Mouse (Mus musculus): ENCODE measurements around the gene Blzf1.

The Blzf1 gene

GRCm38 (mm10) chr1:164315266-164315665 is 8.0 kb upstream of the Blzf1 start:
- POLR2A ChIA-PET: interaction anchor here (0.5 to 2.0 kb wide), 11 partner anchors 8 to 538 kb away, joined by 3 to 6 read pairs (median 4); partner anchors contain the start of genes Atp1b1 (in 1 of the 4), BC055324 (in 1 of the 4), Blzf1 (in 1 of the 4) and Mettl18 (in 1 of the 4)
- CTCF ChIA-PET: interaction anchor here (0.5 to 2.6 kb wide), 19 partner anchors 9 to 1165 kb away, joined by 3 to 22 read pairs (median 3); partner anchors contain the start of genes F5 (in 1 of the 4) and Slc19a2 (in 1 of the 4)

GRCm38 (mm10) chr1:164314085-164314484 is 6.8 kb upstream of the Blzf1 start:
- CTCF ChIA-PET: interaction anchor here in 1 of 4 experiments (1.6 kb wide), 1 partner anchor 11 kb away, joined by 3 read pairs; no protein-coding TSS in a partner anchor
- POLR2A ChIA-PET: interaction anchor here in 2 of 4 experiments (0.6 to 2.5 kb wide), 4 partner anchors 11 to 167 kb away, joined by 3 to 5 read pairs (median 4); no protein-coding TSS in a partner anchor

GRCm38 (mm10) chr1:164307922-164308321 is 633 bp upstream of the Blzf1 start:
- ChIA-PET POLR2A (interaction anchor here (0.7 to 1.9 kb wide), 33 partner anchors 8 to 1326 kb away, joined by 3 to 13 read pairs (median 3); partner anchors contain the start of genes BC055324 (in 2 of the 4), Mettl18 (in 2 of the 4), Slc19a2 (in 2 of the 4) and Atp1b1 (in 1 of the 4)), CTCF (interaction anchor here in 3 of 4 experiments (0.6 to 1.9 kb wide), 4 partner anchors 8 to 1346 kb away, joined by 3 to 10 read pairs (median 5); no protein-coding TSS in a partner anchor)

GRCm38 (mm10) chr1:164303821-164304220 is 3.5 kb downstream of the Blzf1 start, which contains the start of gene Nme7:
Gene Nme7 (plus strand): TSS chr1:164304121.
- ChIA-PET POLR2A (interaction anchor here in 1 of 4 experiments (1.4 kb wide), 2 partner anchors 11 to 12 kb away, joined by 3 to 5 read pairs; no protein-coding TSS in a partner anchor), CTCF (no interaction called here)

GRCm38 (mm10) chr1:164301949-164302348 is 5.3 kb downstream of the Blzf1 start:
- ChIA-PET CTCF (interaction anchor here in 1 of 4 experiments (1.2 kb wide), 1 partner anchor 15 kb away, joined by 3 read pairs; no protein-coding TSS in a partner anchor), POLR2A (interaction anchor here in 1 of 4 experiments (0.7 to 1.2 kb wide), 2 partner anchors 14 to 525 kb away, joined by 3 to 4 read pairs; no protein-coding TSS in a partner anchor)

- CTCF ChIA-PET: no interaction called here
- POLR2A ChIA-PET: interaction anchor here in 1 of 4 experiments (0.6 kb wide), 1 partner anchor 36 kb away, joined by 3 read pairs; no protein-coding TSS in a partner anchor
Measured at GRCm38 (mm10) chr1:164296473-164296872, 10.8 kb downstream of the Blzf1 start.

- ChIA-PET POLR2A (interaction anchor here in 1 of 4 experiments (1.2 kb wide), 1 partner anchor 14 kb away, joined by 3 read pairs; the partner anchor contains the start of gene Blzf1), CTCF (interaction anchor here in 1 of 4 experiments (1.0 kb wide), 1 partner anchor 22 kb away, joined by 3 read pairs; no protein-coding TSS in a partner anchor)
Measured at GRCm38 (mm10) chr1:164294071-164294470, 13.2 kb downstream of the Blzf1 start.

GRCm38 (mm10) chr1:164292040-164292439 is 15.2 kb downstream of the Blzf1 start:
- CTCF ChIA-PET: no interaction called here
- POLR2A ChIA-PET: interaction anchor here in 2 of 4 experiments (0.6 to 1.4 kb wide), 5 partner anchors 12 to 300 kb away, joined by 3 to 5 read pairs (median 4); partner anchors contain the start of genes Blzf1 (in 1 of the 2) and Nme7 (in 1 of the 2)

- ChIA-PET POLR2A (no interaction called here), CTCF (no interaction called here)
Measured at GRCm38 (mm10) chr1:164287406-164287805, 19.9 kb downstream of the Blzf1 start.

- ChIA-PET CTCF (no interaction called here), POLR2A (interaction anchor here in 1 of 4 experiments (0.9 kb wide), 1 partner anchor 21 kb away, joined by 3 read pairs; no protein-coding TSS in a partner anchor)
Measured at GRCm38 (mm10) chr1:164284007-164284406, 23.3 kb downstream of the Blzf1 start.

GRCm38 (mm10) chr1:164279332-164279731 is 28.0 kb downstream of the Blzf1 start:
- CTCF ChIA-PET: no interaction called here
- POLR2A ChIA-PET: no interaction called here

- CTCF ChIA-PET: no interaction called here
- POLR2A ChIA-PET: interaction anchor here in 1 of 4 experiments (0.7 to 0.9 kb wide), 3 partner anchors 18 to 101 kb away, joined by 3 read pairs; partner anchors contain the start of gene Slc19a2
Measured at GRCm38 (mm10) chr1:164276552-164276951, 30.7 kb downstream of the Blzf1 start.

- ChIA-PET POLR2A (interaction anchor here in 3 of 4 experiments (0.8 to 1.8 kb wide), 12 partner anchors 10 to 219 kb away, joined by 3 to 7 read pairs (median 4); partner anchors contain the start of genes Slc19a2 (in 2 of the 3) and Atp1b1 (in 1 of the 3)), CTCF (interaction anchor here in 3 of 4 experiments (0.6 to 1.3 kb wide), 4 partner anchors 11 to 857 kb away, joined by 3 to 7 read pairs (median 6); no protein-coding TSS in a partner anchor)
Measured at GRCm38 (mm10) chr1:164275455-164275954, 31.8 kb downstream of the Blzf1 start, which contains the start of gene Ccdc181. Gene Ccdc181 (plus strand): TSS chr1:164275585.

GRCm38 (mm10) chr1:164273659-164274058 is 33.6 kb downstream of the Blzf1 start:
- ChIA-PET CTCF (no interaction called here), POLR2A (interaction anchor here in 3 of 4 experiments (0.7 to 1.7 kb wide), 5 partner anchors 9 to 858 kb away, joined by 3 to 5 read pairs (median 3); no protein-coding TSS in a partner anchor)

GRCm38 (mm10) chr1:164270941-164271340 is 36.3 kb downstream of the Blzf1 start:
- CTCF ChIA-PET: no interaction called here
- POLR2A ChIA-PET: interaction anchor here in 1 of 4 experiments (1.5 kb wide), 1 partner anchor 20 kb away, joined by 3 read pairs; no protein-coding TSS in a partner anchor

- ChIA-PET POLR2A (interaction anchor here in 3 of 4 experiments (0.6 to 3.5 kb wide), 6 partner anchors 10 to 46 kb away, joined by 3 to 17 read pairs (median 4); partner anchors contain the start of genes Blzf1 (in 1 of the 3) and Slc19a2 (in 1 of the 3)), CTCF (no interaction called here)
Measured at GRCm38 (mm10) chr1:164261553-164261952, 45.7 kb downstream of the Blzf1 start.

GRCm38 (mm10) chr1:164260171-164261028 is 46.9 kb downstream of the Blzf1 start:
- ChIA-PET POLR2A (interaction anchor here in 2 of 4 experiments (0.6 to 3.5 kb wide), 6 partner anchors 9 to 60 kb away, joined by 3 to 17 read pairs (median 4); partner anchors contain the start of genes Ccdc181 (in 1 of the 2) and Slc19a2 (in 1 of the 2)), CTCF (interaction anchor here in 1 of 4 experiments (1.0 kb wide), 1 partner anchor 55 kb away, joined by 3 read pairs; no protein-coding TSS in a partner anchor)

- CTCF ChIA-PET: interaction anchor here in 2 of 4 experiments (0.6 kb wide), 2 partner anchors 119 to 245 kb away, joined by 3 to 4 read pairs; no protein-coding TSS in a partner anchor
- POLR2A ChIA-PET: interaction anchor here in 2 of 4 experiments (0.6 to 1.9 kb wide), 8 partner anchors 8 to 323 kb away, joined by 3 to 12 read pairs (median 3); partner anchors contain the start of gene Blzf1 (in 1 of the 2)
Measured at GRCm38 (mm10) chr1:164254836-164255235, 52.5 kb downstream of the Blzf1 start.
